Mouse (Mus musculus) frontal cortex, postnatal 36 days (tissue): ENCODE results near the gene Catsperg1.
A peak's percentile ranks its signal among the peaks of the same experiment; 100 is the strongest.

Experiments
- DNase-seq, 2 experiments: peaks; one replicate each; pipeline ENCODE4 v3.0.0; 2022; ENCODE audit warnings: low spot score in 2 of 2

Catsperg1 gene

GRCm38 (mm10) chr7:29213675-29214082, at the start of gene Catsperg1:
Gene Catsperg1 (minus strand): TSS chr7:29214035.
- no peak for DNase-seq

- no peak for DNase-seq
Observed at GRCm38 (mm10) chr7:29262151-29262550, 48.3 kb upstream of the Catsperg1 start.

GRCm38 (mm10) chr7:29259781-29260730, 46.2 kb upstream of the Catsperg1 start:
- no peak for DNase-seq

- no peak for DNase-seq
Observed at GRCm38 (mm10) chr7:29257368-29257767, 43.5 kb upstream of the Catsperg1 start.

- DNase-seq = no peak
Observed at GRCm38 (mm10) chr7:29255875-29256274, 42.0 kb upstream of the Catsperg1 start.

GRCm38 (mm10) chr7:29253842-29254241, 40.0 kb upstream of the Catsperg1 start:
- no peak for DNase-seq

GRCm38 (mm10) chr7:29251166-29251565, 37.3 kb upstream of the Catsperg1 start:
- DNase-seq = no peak

GRCm38 (mm10) chr7:29248261-29248841, 34.5 kb upstream of the Catsperg1 start, which contains the start of gene 2200002D01Rik:
Gene 2200002D01Rik (minus strand): TSS chr7:29248466.
- DNase-seq = no peak

- no peak for DNase-seq
Observed at GRCm38 (mm10) chr7:29247706-29248105, 33.9 kb upstream of the Catsperg1 start.

GRCm38 (mm10) chr7:29247314-29247700, 33.5 kb upstream of the Catsperg1 start:
- peak; percentile 74 to 77 for DNase-seq

GRCm38 (mm10) chr7:29246619-29247313, 32.9 kb upstream of the Catsperg1 start:
- no peak for DNase-seq

GRCm38 (mm10) chr7:29246015-29246414, 32.2 kb upstream of the Catsperg1 start:
- DNase-seq = no peak

GRCm38 (mm10) chr7:29244732-29245416, 31.0 kb upstream of the Catsperg1 start:
- no peak for DNase-seq

GRCm38 (mm10) chr7:29238019-29238967, 24.5 kb upstream of the Catsperg1 start, which contains the start of gene Yif1b:
Gene Yif1b (plus strand): TSS chr7:29238329.
- peak; percentile 97 to 98 for DNase-seq

GRCm38 (mm10) chr7:29237596-29237995, 23.8 kb upstream of the Catsperg1 start:
- DNase-seq = peak in 1 of 2 experiments; percentile 39

GRCm38 (mm10) chr7:29236593-29236992, 22.8 kb upstream of the Catsperg1 start:
- no peak for DNase-seq

GRCm38 (mm10) chr7:29234661-29235060, 20.8 kb upstream of the Catsperg1 start:
- DNase-seq = no peak

- no peak for DNase-seq
Observed at GRCm38 (mm10) chr7:29233745-29234144, 19.9 kb upstream of the Catsperg1 start.

GRCm38 (mm10) chr7:29232247-29233013, 18.6 kb upstream of the Catsperg1 start, which contains the start of gene Kcnk6:
Gene Kcnk6 (minus strand): TSS chr7:29232515.
- DNase-seq = no peak

- no peak for DNase-seq
Observed at GRCm38 (mm10) chr7:29231517-29231916, 17.7 kb upstream of the Catsperg1 start.
